Mouse (Mus musculus) adrenal gland, adult 18-20 months (tissue): ENCODE data around the gene Mapkapk5. TPM values are rescaled to one million over a fixed set of nuclear protein-coding genes. Genes with fewer than 3 reads are reported as not detected.
A peak's percentile ranks its signal among the peaks of the same experiment; 100 is the strongest.
"Not testable (repeated sequence)": the region's sequence is repeated elsewhere in the genome, so short reads cannot be mapped to it uniquely, and the experiment has no call there.

ENCODE experiments used
- DNase-seq, 2 experiments: peaks; one replicate each; pipeline ENCODE4 v3.0.0; 2021 to 2022; ENCODE audit warnings: low spot score in 2 of 2
- total RNA-seq, 2 experiments: library from RNA; stranded (reverse); gene quantifications; 1 replicate in 1 of 2; 2 replicates in 1 of 2; pipeline ENCODE4 v1.2.3; 2021

Gene Mapkapk5
- total RNA-seq, 2 experiments from 2014 or later: 73.0 to 75.0 TPM

DNA sequence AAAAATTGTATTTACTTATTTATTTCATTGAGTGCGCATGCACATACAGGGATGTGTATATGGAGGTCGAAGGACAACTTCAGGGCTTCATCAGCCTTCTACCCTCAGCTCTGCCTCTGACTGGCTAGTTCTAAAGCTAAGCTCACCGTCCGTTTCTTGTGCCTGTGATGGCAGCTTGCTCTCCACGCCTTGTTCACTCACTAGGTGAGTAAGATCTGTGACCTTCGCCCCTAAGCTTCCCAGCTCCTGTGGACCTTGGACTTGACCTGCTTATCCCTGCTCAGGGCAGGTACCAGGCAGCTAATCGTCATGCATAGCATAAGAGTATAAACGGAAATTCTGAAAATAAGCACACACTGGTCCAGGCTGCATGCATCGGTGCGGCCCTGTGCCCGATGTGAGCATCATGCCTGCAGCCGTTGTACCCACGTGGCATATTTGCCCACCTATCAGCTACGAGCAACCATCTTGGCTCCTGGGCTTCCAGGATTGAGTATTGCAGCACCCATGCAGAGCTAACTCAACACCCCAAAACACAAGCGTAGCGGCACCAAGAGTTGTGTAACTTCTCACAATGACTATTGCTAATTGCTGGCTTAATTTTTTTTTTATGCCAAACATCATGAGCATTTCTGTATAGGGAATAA lies 20.5 kb upstream of the Mapkapk5 start:
- no peak for DNase-seq

DNA sequence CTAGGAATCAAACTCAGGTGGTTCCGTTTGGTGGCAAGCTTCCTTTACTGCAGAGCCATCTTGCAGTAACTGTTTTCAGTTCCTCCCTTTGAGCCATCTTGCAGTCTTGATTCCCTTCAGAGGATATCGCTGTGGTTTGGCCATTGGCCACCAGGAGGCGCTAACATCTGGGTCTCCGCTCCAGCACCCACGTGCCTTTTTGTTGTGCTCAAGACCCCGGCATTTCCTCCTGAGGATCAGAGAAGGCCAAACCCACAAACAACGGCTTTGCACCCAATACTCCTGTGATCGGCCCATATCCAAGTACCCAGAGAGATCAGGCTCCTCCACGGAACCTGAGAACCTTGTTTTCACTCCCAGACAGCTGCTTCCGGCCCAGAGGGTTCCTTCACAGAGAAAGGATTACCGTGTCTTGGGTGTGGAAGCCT lies 18.8 kb upstream of the Mapkapk5 start:
- DNase-seq: peak; percentile 91 to 93

GRCm38 (mm10) chr5:121562436-121562835 lies 16.7 kb upstream of the Mapkapk5 start:
- no peak for DNase-seq

DNA sequence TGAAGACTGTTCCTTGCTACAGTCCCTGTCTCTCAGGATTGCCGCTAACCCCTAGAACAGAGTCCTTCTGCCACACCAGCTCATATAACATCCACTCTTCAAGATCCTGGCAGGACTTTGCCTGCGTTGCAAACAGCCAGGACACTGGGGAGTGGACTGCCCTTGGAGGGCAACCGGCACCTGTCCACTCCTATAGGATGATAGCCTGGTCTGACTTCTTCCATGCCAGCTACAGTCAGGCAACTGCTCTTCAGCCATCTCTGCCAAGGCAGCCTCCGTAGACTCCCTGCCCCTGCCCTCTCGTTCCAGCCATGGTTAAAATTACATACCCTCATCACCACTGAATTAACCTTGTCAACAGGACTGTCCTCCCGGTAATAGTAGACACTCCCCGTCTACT lies 3.5 kb upstream of the Mapkapk5 start:
- DNase-seq: no peak

GRCm38 (mm10) chr5:121547084-121547483 lies 1.4 kb upstream of the Mapkapk5 start:
- no peak for DNase-seq

DNA sequence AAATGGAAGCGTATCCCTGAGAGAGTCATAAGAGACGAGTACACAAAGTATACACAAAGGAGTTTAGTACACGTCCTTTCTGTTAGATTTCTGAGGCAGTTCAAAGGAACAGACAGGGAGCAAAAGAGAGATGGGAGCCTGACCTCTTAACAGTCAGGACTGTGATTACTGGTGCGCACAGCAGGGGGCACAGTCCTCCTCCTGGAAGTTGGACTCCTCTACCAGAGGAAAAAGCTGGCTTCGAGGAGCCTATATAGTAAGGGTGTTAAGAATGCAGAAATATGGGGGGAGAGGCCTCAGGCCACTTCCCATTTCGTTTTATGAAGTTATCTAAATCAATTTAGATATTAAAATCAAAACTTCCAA lies 808 bp upstream of the Mapkapk5 start:
- DNase-seq: peak; percentile 25 to 45

GRCm38 (mm10) chr5:121544910-121545792 lies 554 bp downstream of the Mapkapk5 start, which contains the start of the genes Adam1a and Gm42878:
Adam1a (minus strand) TSS chr5:121545482.
Gm42878 (minus strand) TSS chr5:121545482.
- DNase-seq: peak in 1 of 2 experiments; percentile 55

DNA sequence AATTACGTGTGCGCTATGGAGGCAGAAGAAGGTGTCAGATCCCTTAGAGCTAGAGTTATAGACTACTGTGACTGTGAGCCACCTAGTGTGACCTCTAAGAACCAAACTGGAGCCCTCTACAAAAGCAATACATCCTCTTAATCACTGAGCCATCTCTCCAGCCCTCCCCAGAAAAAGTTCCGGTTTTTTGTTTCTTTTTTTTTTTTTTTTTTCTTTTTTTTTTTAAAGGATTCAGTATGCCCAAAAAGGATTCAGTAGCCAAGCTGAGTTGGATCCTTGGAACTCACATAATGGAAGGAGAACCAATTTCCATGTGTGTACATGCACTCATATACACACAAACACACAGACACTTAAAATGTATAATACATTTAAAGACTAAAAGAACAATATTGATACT lies 2.3 kb downstream of the Mapkapk5 start:
- DNase-seq: no peak

- no peak for DNase-seq
Observed at GRCm38 (mm10) chr5:121541235-121541634, 4.5 kb downstream of the Mapkapk5 start.

DNA sequence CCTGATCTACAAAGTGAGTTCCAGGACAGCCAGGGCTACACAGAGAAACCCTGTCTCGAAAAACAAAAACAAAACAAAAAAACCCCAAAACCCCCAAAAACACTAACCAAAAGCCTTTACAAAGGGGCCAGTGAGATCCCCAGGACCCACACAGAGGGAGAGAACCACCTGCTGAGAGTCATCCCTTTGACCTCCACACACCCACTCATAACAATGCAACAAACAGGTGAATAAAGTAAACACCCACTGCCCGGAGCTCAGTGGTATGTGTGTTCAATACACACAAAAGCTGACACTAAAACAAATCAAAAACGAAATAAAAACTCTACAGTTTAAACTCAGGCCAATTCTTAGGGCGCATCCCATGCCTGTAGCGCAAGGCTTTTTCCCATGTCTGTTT lies 5.6 kb downstream of the Mapkapk5 start:
- DNase-seq: no peak

- DNase-seq: no peak
Observed at GRCm38 (mm10) chr5:121537588-121537987, 8.1 kb downstream of the Mapkapk5 start.

DNA sequence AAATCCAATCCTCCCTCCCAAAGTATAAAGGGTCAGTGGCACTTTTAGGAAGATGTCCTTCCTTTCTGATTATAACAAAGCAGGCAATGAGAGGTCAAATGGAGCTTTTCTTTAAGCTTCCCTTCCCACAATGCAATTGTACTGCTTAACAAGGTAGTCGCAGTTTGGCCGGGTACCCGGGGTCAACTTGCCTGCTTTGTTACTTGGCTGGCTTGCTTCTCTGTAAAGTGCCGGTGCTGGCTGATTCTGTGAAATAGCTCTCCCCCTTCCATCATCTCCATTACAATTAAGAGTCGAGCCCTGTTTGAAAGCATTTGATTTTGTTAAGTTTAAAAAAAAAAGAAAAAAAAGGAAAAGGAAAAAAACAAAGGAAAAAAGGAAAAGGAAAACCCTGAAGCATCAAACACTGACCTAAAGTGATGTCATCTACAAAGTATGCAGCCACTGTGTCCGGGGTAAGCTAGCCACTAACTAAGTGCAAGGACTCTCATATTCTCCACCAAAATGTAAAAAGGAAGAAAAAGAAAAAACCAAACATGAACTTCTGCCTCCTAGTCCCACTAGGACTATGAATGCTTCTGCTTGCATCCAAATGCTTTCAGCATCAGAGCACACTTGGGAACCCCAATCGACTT lies 8.7 kb downstream of the Mapkapk5 start:
- no peak for DNase-seq

DNA sequence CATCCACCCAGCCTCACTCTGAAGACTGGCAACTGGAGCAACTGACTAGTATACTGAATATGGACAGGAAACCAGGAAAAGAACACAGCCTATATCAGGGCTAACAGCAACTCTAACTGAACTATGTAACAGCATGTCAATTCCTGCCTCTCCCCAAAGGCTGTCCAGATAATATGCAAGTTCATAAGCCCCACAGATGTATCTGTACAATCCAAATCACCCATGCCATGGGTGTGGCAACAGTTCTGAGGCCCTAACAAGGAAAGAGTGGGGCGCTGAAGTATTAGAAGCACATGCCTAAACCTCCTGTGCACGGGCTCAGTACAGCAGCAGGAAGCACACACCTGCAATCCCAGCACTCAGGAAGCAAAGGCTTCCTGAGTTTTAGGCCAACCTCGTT lies 10.6 kb downstream of the Mapkapk5 start:
- DNase-seq: no peak

- DNase-seq: no peak
Observed at GRCm38 (mm10) chr5:121534521-121534920, 11.2 kb downstream of the Mapkapk5 start.

DNA sequence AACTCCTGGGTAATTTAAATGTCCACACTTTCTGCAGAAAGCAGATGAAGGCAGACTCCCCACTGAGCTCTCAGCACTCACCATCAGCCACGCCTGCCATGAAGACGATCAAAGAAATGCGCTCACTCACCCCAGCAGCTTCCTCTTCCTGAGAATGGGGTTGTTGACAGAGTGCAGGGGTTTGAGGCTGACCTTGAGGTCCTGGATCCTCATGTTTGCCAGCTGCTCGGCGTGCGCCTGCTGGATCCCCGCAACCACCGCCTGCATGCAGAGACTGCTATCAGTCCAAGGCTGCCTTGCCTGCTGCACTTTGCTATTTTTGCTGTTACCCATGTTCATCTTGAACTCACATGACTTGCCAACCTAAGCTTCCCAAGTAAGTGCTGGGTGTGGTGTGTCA lies 18.7 kb downstream of the Mapkapk5 start:
- peak in 1 of 2 experiments; percentile 40 for DNase-seq

DNA sequence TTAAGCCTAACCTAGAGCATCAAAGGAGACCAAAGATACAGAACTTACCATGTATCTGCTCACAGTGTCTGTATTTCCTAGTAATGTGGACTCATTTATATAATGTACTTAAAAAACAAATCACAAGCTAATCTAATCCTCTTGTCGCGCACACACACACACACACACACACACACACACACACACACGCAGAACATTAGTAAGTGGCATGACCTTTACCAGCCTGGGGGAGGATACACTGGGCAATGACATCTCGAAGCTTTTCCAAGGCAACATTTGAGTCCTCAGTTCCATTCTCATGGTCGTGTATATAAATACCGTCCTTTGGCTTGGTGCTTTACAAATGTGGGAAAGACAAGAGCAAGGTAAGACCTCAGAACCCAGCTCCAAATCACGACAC lies 19.2 kb downstream of the Mapkapk5 start:
- peak in 1 of 2 experiments; percentile 25 for DNase-seq

DNA sequence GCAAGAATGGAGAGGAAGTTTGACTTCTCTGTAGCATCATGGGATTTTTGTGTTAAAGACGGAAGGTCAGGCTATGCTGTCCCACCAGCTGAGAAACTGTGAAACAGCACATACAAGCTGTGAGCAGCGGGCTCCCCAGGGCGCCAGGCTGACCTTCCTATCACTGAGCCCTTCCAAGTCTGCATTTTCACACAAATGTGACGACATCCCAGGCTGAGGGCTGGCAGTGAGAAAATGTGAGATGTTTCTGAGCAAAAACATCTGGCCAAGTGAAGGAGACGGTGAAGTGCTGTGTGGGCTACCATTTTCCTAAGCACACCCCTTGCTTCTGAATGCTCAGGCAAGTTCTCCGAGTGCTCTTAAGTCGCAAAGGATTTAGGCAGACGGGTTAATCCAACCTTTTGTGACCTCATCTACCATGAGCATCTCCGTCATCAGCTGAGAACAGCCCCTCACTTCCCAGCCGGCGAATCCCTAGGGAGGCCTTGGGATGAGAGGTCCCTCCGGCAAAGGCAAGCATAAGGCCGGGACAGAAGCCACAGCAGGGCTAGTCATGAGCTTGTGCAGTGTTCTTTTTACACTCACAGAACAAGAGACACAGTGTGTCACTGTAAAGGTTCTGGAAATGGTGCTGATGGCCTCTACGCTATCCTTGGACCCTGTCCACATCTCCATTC lies 19.8 kb downstream of the Mapkapk5 start:
- no peak for DNase-seq

DNA sequence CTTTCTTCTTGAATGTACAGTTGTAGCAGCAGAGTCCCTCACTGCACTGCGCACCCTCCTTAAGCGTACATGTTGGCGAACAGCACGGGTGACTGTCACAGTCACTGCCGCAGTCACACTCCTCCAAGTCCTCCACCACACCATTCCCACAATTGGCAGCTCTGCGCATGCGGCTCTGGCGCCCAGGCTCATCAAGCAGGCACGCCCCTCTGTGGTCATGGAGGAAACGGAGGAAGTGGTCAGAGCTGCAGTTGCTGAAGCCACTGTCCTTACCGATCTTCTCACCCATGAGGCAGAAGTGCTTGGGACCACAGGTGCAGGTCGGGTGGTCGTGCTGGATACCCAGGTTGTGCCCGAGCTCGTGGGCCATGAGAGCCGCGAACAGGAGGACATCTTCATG lies 25.9 kb downstream of the Mapkapk5 start:
- not testable (repeated sequence) for DNase-seq

DNA sequence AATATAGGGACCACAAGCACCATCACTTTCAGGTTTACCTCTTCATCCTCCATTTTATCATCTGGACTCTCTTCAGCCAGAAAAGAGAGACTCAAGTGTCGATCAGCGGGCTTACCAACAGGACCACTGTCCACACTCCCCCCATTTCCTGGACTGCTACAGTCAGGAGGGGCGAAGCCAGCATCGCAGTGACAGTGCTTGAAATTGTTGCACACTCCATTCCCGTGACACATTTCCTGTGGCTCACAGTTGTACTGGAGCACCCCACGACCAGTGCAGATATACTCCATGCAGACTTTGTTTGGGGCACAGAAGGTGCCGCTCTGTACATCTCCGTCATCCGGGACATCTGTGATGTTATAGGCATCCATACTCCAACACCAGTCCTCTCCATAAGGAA lies 26.7 kb downstream of the Mapkapk5 start:
- DNase-seq: no peak

DNA sequence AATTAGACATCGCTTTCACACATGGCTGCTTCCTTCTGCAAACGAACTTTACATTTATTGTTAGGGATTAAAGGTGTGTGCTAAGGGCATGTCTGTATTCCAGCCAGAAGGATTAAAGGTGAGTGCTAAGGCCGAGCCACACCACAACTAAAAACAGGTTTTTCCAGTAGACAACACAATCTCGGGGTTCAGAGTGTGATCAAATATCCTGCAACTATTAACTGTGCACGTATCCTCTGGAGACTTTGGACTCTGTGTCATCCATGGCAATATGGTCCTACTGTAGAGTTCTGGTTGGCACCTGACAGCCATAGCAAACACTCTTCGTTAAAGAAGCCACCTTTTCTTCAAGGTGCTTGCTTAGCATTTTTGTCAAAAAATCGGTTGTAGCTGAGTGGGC lies 35.7 kb downstream of the Mapkapk5 start:
- DNase-seq: no peak

- DNase-seq: no peak
Observed at GRCm38 (mm10) chr5:121506846-121507245, 38.9 kb downstream of the Mapkapk5 start.
